Mouse (Mus musculus) lung, postnatal 0 days (tissue): Measurements from ENCODE around the gene Cpt1c.
A peak's percentile ranks its signal among the peaks of the same experiment; 100 is the strongest.

Source experiments
- CTCF ChIP-seq: IDR thresholded peaks from 2 replicates; pipeline ENCODE4 v1.5.1; 2016; ENCODE audit warnings: antibody characterized with exemption, mild to moderate bottlenecking
- EP300 ChIP-seq: IDR thresholded peaks from 2 replicates; pipeline ENCODE4 v1.6.1; 2016; ENCODE audit warnings: antibody characterized with exemption, mild to moderate bottlenecking, control low read depth

GRCm38 (mm10) chr7:44955628-44956027 lies 19.0 kb downstream of the Cpt1c start:
- TF ChIP-seq CTCF = peak; percentile 67
- TF ChIP-seq EP300 = no peak
